Mouse (Mus musculus) bone marrow, adult 2 months (tissue): ENCODE measurements around the gene Ephb1.

Experiments
- CTCF ChIP-seq: fragments of 200-500 bp; IDR thresholded peaks from 2 replicates; pipeline ENCODE4 v1.5.1; 2011; ENCODE audit warnings: low read length, control low read depth; ENCODE audit not compliant: control insufficient read depth, insufficient read depth
- POLR2A ChIP-seq: fragments of 200-500 bp; IDR thresholded peaks from 2 replicates; pipeline ENCODE4 v1.6.1; 2011; ENCODE audit warnings: low read depth, mild to moderate bottlenecking, control low read depth, low read length, borderline replicate concordance; ENCODE audit not compliant: control insufficient read depth

- TF ChIP-seq CTCF, result no peak
- TF ChIP-seq POLR2A, result no peak
These were observed 445.0 kb downstream of the Ephb1 start for GRCm38 (mm10) chr9:101909491-101909890.
